Mouse (Mus musculus): ENCODE measurements at regions not wholly inside any gene's neighbourhood (a gene's known extent, or its start where the extent isn't known, plus 50 kb on each side); places are given as distances from the start of the nearest gene placed in this dataset. TPM values are rescaled to one million over a fixed set of nuclear protein-coding genes. Genes with fewer than 3 reads are reported as not detected.

DNA sequence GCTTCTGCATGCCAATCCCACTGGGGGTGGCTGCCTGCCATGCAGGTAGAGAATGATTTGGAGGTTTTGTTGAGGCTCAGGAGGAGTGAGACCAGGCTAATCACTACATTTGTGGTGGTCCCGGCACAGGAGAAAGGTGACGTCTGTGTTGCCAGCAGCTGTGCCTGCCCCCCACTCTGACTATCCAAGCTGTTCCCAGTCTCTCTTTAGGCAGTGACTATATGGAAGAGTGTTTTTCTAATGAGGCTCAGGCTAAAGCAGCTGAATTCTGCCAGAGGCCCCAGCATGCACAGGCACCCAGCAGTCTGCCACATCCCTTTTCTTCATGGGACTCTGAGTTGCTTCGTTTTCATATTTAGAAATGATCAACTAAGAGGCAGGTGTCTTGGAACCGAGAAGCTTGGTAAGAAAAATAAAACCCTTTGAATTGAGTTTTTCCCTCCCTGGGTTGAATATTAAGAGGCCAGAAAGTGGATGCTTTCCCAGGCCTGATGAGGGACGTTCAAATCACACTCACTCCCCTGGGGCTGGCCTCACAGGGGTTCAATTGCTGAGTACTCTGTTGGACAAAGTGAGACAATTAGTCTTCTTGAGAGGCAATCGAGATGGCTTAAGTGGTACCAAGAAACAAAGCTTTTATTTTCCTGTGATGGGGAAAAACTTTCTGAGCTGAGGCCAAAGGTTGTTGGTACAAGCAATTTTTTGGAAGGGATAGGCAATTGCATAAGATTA, 82.5 kb upstream of the Dab1 start:
- no peak overlapping the region for H3K4me3 ChIP-seq
- H3K4me1 ChIP-seq: no peaks in the 10 kb centered on the region
- no peak for DNase-seq (ENCODE audit: low spot score)
- H3K36me3 ChIP-seq: no peaks in the 10 kb centered on the region
- WGBS: 49% methylated on average over 6 of the region's 6 CpGs
- no peaks in the 10 kb centered on the region for H3K9me3 ChIP-seq (replicated peaks)
- no peaks in the 10 kb centered on the region for H3K27me3 ChIP-seq (ENCODE audit: low read depth, poor library complexity, severe bottlenecking)
- H3K27ac ChIP-seq (replicated peaks): no peak overlapping the region

GRCm38 (mm10) chr4:103540960-103541359, 78.2 kb upstream of the Dab1 start:
- DNase-seq (ENCODE audit: low spot score): no peak
- Histone ChIP-seq H3K27me3 (ENCODE audit: low read depth, poor library complexity, severe bottlenecking) (no peaks in the 10 kb centered on the region), H3K36me3 (no peaks in the 10 kb centered on the region), H3K4me1 (no peaks in the 10 kb centered on the region), H3K27ac (replicated peaks) (no peak overlapping the region), H3K4me3 (no peak overlapping the region), H3K9me3 (replicated peaks) (no peaks in the 10 kb centered on the region)
- 75% methylated on average over 3 of the region's 3 CpGs for WGBS

GRCm38 (mm10) chr4:103547297-103547696, 71.9 kb upstream of the Dab1 start:
- Histone ChIP-seq H3K4me1 (no peaks in the 10 kb centered on the region), H3K4me3 (no peak overlapping the region), H3K27ac (replicated peaks) (no peak overlapping the region), H3K27me3 (ENCODE audit: low read depth, poor library complexity, severe bottlenecking) (no peaks in the 10 kb centered on the region; the same call in 1 of the 2 replicates), H3K36me3 (no peaks in the 10 kb centered on the region), H3K9me3 (replicated peaks) (no peaks in the 10 kb centered on the region)
- no peak for DNase-seq (ENCODE audit: low spot score)

DNA sequence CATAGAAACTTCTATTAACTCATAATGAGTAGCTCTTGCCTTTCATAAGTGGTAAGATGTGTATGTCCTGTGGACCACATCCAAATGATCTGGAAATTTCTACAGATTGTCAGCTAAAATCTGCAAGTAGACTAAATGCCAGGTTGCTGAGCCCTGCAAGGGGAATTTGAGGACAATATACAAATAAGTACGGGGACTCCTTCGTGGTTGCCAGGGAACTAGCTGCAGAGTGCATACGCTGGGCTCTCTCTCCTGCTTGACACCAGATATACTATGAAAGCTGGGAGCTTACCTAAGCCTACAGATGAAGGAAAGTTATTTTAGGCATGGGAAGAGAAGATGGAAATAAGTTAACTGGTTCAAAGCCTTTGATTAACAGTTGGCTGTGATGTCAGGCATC, 66.7 kb upstream of the Dab1 start:
- no peak overlapping the region for H3K27ac ChIP-seq (replicated peaks)
- WGBS: 88% methylated on average over 3 of the region's 3 CpGs
- DNase-seq (ENCODE audit: low spot score): no peak
- no peaks in the 10 kb centered on the region; the same call in 1 of the 2 replicates for H3K27me3 ChIP-seq (ENCODE audit: low read depth, poor library complexity, severe bottlenecking)
- no peak overlapping the region for H3K4me3 ChIP-seq
- H3K9me3 ChIP-seq (replicated peaks): no peaks in the 10 kb centered on the region
- peaks cover 10% of the 10 kb centered on the region for H3K4me1 ChIP-seq
- H3K36me3 ChIP-seq: no peaks in the 10 kb centered on the region

GRCm38 (mm10) chr4:103553188-103553587, 66.0 kb upstream of the Dab1 start:
- WGBS: 76% methylated on average over 4 of the region's 4 CpGs
- H3K36me3 ChIP-seq: no peaks in the 10 kb centered on the region
- no peak for DNase-seq (ENCODE audit: low spot score)

DNA sequence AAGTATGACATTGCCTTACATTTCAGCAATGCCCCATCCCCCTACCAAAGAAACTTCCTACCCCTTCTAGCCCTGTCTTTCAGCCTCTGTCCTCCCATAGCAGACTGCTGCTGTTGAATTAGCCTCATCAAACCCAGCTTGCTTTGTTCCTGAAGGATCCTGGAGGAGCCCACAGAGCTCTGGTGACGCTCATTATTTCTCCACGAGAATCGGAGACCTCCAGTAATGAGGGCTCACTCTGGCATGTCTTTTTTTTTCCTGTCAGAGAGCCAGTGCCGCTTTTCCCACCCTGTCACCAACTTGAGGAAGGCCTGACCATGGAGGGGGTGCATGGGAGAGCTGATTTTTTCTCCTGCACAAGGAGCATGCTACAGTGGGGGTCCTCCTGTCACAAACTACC, 64.6 kb upstream of the Dab1 start:
- Histone ChIP-seq H3K9me3 (replicated peaks) (no peaks in the 10 kb centered on the region), H3K27ac (replicated peaks) (no peak overlapping the region), H3K27me3 (ENCODE audit: low read depth, poor library complexity, severe bottlenecking) (no peaks in the 10 kb centered on the region; the same call in 1 of the 2 replicates), H3K4me3 (no peak overlapping the region), H3K4me1 (peaks cover 10% of the 10 kb centered on the region), H3K36me3 (no peaks in the 10 kb centered on the region)
- DNase-seq (ENCODE audit: low spot score): no peak
- WGBS: 75% methylated on average over 4 of the region's 4 CpGs

More at GRCm38 (mm10) chr4:103553188-103553587, 66.0 kb upstream of the Dab1 start:
- Histone ChIP-seq H3K27ac (replicated peaks) (no peak overlapping the region), H3K27me3 (ENCODE audit: low read depth, poor library complexity, severe bottlenecking) (no peaks in the 10 kb centered on the region; the same call in 1 of the 2 replicates), H3K9me3 (replicated peaks) (no peaks in the 10 kb centered on the region), H3K4me3 (no peak overlapping the region), H3K4me1 (peaks cover 10% of the 10 kb centered on the region)

Small RNA genes lying in the stretch of these regions (microRNA-seq; reads per million reads assigned to microRNA genes)
- gene Gm23064: not detected
